Mouse (Mus musculus) liver, postnatal 0 days (tissue): ENCODE measurements at regions not wholly inside any gene's neighbourhood (a gene's known extent, or its start where the extent isn't known, plus 50 kb on each side); places are given as distances from the start of the nearest gene placed in this dataset.
A peak's percentile ranks its signal among the peaks of the same experiment; 100 is the strongest.

Source experiments
- ATAC-seq: fragments of 200-750 bp; cut with Nextera tagmentation; 2 replicates; pipeline ENCODE4 v1.8.0; 2017; ENCODE audit warnings: mild to moderate bottlenecking, moderate library complexity
- DNase-seq: peaks from one replicate; pipeline ENCODE4 v3.0.0-alpha.2; 2016
- H3K27ac ChIP-seq: fragments of 300-500 bp; sonication (generic); 2 replicates; pipeline ENCODE4 v1.5.1; 2014; ENCODE audit warnings: antibody characterized with exemption, moderate library complexity, mild to moderate bottlenecking, low read depth
- H3K27me3 ChIP-seq: fragments of 300-500 bp; sonication (generic); 2 replicates; pipeline ENCODE4 v1.6.1; 2014; ENCODE audit warnings: low read length, control low read depth, mixed read lengths; ENCODE audit not compliant: insufficient read depth
- H3K36me3 ChIP-seq: fragments of 300-500 bp; sonication (generic); replicated peaks from 2 replicates; pipeline ENCODE4 v1.6.1; 2014; ENCODE audit warnings: mild to moderate bottlenecking, control low read depth, low read length, moderate library complexity, mixed read lengths; ENCODE audit not compliant: insufficient read depth
- H3K4me1 ChIP-seq: fragments of 300-500 bp; sonication (generic); 2 replicates; pipeline ENCODE4 v1.6.1; 2014; ENCODE audit warnings: antibody characterized with exemption, mild to moderate bottlenecking, control low read depth; ENCODE audit not compliant: insufficient read depth
- H3K4me2 ChIP-seq: fragments of 300-500 bp; sonication (generic); 2 replicates; pipeline ENCODE4 v1.6.1; 2014; ENCODE audit warnings: low read depth, mild to moderate bottlenecking, low read length, moderate library complexity, mixed read lengths
- H3K4me3 ChIP-seq: fragments of 300-500 bp; sonication (generic); 2 replicates; pipeline ENCODE4 v1.5.1; 2014; ENCODE audit warnings: low read depth, low read length
- H3K9ac ChIP-seq: fragments of 300-500 bp; sonication (generic); replicated peaks from 2 replicates; pipeline ENCODE4 v1.6.1; 2014; ENCODE audit warnings: mild to moderate bottlenecking, moderate library complexity
- H3K9me3 ChIP-seq: fragments of 300-500 bp; sonication (generic); 2 replicates; pipeline ENCODE4 v1.6.1; 2016; ENCODE audit warnings: mild to moderate bottlenecking, control low read depth, low read length, mixed read lengths
- CTCF ChIP-seq: sonication (generic); IDR thresholded peaks from 2 replicates; pipeline ENCODE4 v1.5.1; 2016; ENCODE audit warnings: antibody characterized with exemption, low read depth
- EP300 ChIP-seq: IDR thresholded peaks from 2 replicates; pipeline ENCODE4 v1.6.1; 2016; ENCODE audit warnings: antibody characterized with exemption, low read depth, mild to moderate bottlenecking

DNA sequence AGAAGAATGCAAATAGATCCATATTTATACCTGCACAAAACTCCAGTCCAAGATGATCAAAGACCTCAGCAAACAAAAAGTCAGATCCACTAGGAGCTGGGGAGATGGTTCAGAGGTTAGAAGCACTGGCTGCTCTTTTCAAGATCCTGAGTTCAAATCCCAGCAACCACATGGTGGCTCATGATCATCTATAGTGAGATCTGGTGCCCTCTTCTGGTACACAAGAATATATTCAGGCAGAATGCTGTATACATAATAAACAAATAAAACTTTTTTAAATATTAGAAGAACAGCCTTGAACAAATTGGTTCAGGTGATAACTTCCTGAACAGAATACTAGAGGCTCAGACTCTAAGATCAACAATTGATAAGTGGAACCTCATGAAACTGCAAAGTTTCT lies 83.7 kb downstream of the Hmgn5 start:
- DNase-seq (no peak), ATAC-seq (no peak)
- H3K4me3 ChIP-seq: no peak overlapping the region
- no peaks in the 10 kb centered on the region for H3K36me3 ChIP-seq
- no peak overlapping the region for H3K4me2 ChIP-seq
- no peak overlapping the region for H3K9ac ChIP-seq
- TF ChIP-seq CTCF (0 out of 2 replicates have a peak, but pooled peaks have one; percentile 12), EP300 (no peak)
- no peaks in the 10 kb centered on the region for H3K4me1 ChIP-seq
- H3K27ac ChIP-seq: no peak overlapping the region
- no peaks in the 10 kb centered on the region for H3K9me3 ChIP-seq
- no peaks in the 10 kb centered on the region for H3K27me3 ChIP-seq
